8 mouse cellular contexts compared by ENCODE assay signal in genomic region chr11:121229018-121229439, GRCm38 (mm10). TPM values are rescaled to one million over a fixed set of nuclear protein-coding genes. Genes with fewer than 3 reads are reported as not detected.
DNase-seq lines count a peak whose midpoint lies in the region; ATAC-seq and TF ChIP-seq lines count a peak whose summit lies in the region.

Cybc1 (minus strand) TSS chr11:121229322.

- H3K27me3 ChIP-seq in embryonic facial prominence, embryonic 14.5 days (replicated peaks; ENCODE audit: control insufficient read depth, insufficient read depth, low read length) = no peaks in the 10 kb centered on the region
- H3K27me3 ChIP-seq in heart, adult 2 months (ENCODE audit: control insufficient read depth, insufficient read depth, low read length) = no peaks in the 10 kb centered on the region
- H3K27me3 ChIP-seq in limb, embryonic 13.5 days = no peaks in the 10 kb centered on the region
- H3K27me3 ChIP-seq in midbrain, embryonic 15.5 days (replicated peaks) = no peaks in the 10 kb centered on the region
- H3K27me3 ChIP-seq in spleen, adult 2 months (ENCODE audit: control insufficient read depth, insufficient read depth, low read length) = no peaks in the 10 kb centered on the region

- peak; percentile 74 for TF ChIP-seq POLR2A in heart, adult 2 months (IDR thresholded peaks at IDR 0.05; ENCODE audit: insufficient read depth, low read depth, low read length)
- TF ChIP-seq POLR2A in spleen, adult 2 months (IDR thresholded peaks at IDR 0.05; ENCODE audit: low read depth, low read length) = peak; percentile 48

- intact Hi-C loops in heart, adult 2 months (cut with DNase I) = no loop called here

- H3K9me3 ChIP-seq in embryonic facial prominence, embryonic 14.5 days (ENCODE audit: control insufficient read depth, low read length) = no peaks in the 10 kb centered on the region
- H3K9me3 ChIP-seq in limb, embryonic 13.5 days = no peaks in the 10 kb centered on the region
- H3K9me3 ChIP-seq in midbrain, embryonic 15.5 days = no peaks in the 10 kb centered on the region

- peak within 1 kb of the TSS; percentile 84 for H3K27ac ChIP-seq in embryonic facial prominence, embryonic 14.5 days (replicated peaks; ENCODE audit: low read depth, low read length)
- peak within 1 kb of the TSS; percentile 90 for H3K27ac ChIP-seq in heart, adult 2 months
- H3K27ac ChIP-seq in limb, embryonic 13.5 days = peak within 1 kb of the TSS; percentile 72; the same call in 1 of the 2 replicates
- peak within 1 kb of the TSS; percentile 72 for H3K27ac ChIP-seq in midbrain, embryonic 15.5 days
- H3K27ac ChIP-seq in spleen, adult 2 months (ENCODE audit: insufficient read depth, low read length) = peak within 1 kb of the TSS; percentile 98

- H3K4me2 ChIP-seq in embryonic facial prominence, embryonic 14.5 days (ENCODE audit: low read depth, low read length) = peak within 1 kb of the TSS; percentile 85
- H3K4me2 ChIP-seq in limb, embryonic 13.5 days (replicated peaks) = peak within 1 kb of the TSS; percentile 87
- peak within 1 kb of the TSS; percentile 84 for H3K4me2 ChIP-seq in midbrain, embryonic 15.5 days

- WGBS in embryonic facial prominence, embryonic 14.5 days = under 1% methylated on average over 23 of the region's 23 CpGs
- WGBS in heart, adult 2 months = under 1% methylated on average over 23 of the region's 23 CpGs
- WGBS in limb, embryonic 13.5 days = under 1% methylated on average over 23 of the region's 23 CpGs
- WGBS in midbrain, embryonic 15.5 days = under 1% methylated on average over 23 of the region's 23 CpGs
- WGBS in spleen, adult 2 months = under 1% methylated on average over 23 of the region's 23 CpGs

- H3K4me3 ChIP-seq in embryonic facial prominence, embryonic 14.5 days (ENCODE audit: low read depth, low read length) = peak within 1 kb of the TSS; percentile 78
- peak within 1 kb of the TSS; percentile 54 for H3K4me3 ChIP-seq in heart, adult 2 months
- H3K4me3 ChIP-seq in limb, embryonic 13.5 days = peak within 1 kb of the TSS; percentile 77
- peak within 1 kb of the TSS; percentile 68 for H3K4me3 ChIP-seq in midbrain, embryonic 15.5 days
- peak within 1 kb of the TSS; percentile 82 for H3K4me3 ChIP-seq in spleen, adult 2 months (ENCODE audit: extremely low read depth, insufficient read depth, insufficient read length)

- H3K79me2 ChIP-seq in heart, adult 2 months (replicated peaks; ENCODE audit: control insufficient read depth, insufficient read depth, low read length) = no peaks in the 10 kb centered on the region

- peak within 1 kb of the TSS; percentile 84 for H3K9ac ChIP-seq in embryonic facial prominence, embryonic 14.5 days (ENCODE audit: low read depth, low read length)
- H3K9ac ChIP-seq in heart, adult 2 months (ENCODE audit: low read depth, low read length) = peak within 1 kb of the TSS; percentile 85
- peak within 1 kb of the TSS; percentile 79 for H3K9ac ChIP-seq in limb, embryonic 13.5 days
- peak within 1 kb of the TSS; percentile 72 for H3K9ac ChIP-seq in midbrain, embryonic 15.5 days

- peak; percentile 67; the same call in 1 of the 2 replicates for TF ChIP-seq EP300 in heart, adult 2 months (IDR thresholded peaks at IDR 0.05; ENCODE audit: insufficient read depth, low read depth, low read length)

- peaks cover 35% of the 10 kb centered on the region for H3K36me3 ChIP-seq in embryonic facial prominence, embryonic 14.5 days (ENCODE audit: control insufficient read depth, insufficient read depth, low read length)
- no peaks in the 10 kb centered on the region for H3K36me3 ChIP-seq in heart, adult 2 months (ENCODE audit: control insufficient read depth, insufficient read depth, low read length)
- peaks cover 33% of the 10 kb centered on the region for H3K36me3 ChIP-seq in limb, embryonic 13.5 days
- 0 out of 2 replicates have a peak, but pooled peaks cover 7% of the 10 kb centered on the region for H3K36me3 ChIP-seq in midbrain, embryonic 15.5 days (replicated peaks)
- peaks cover 26% of the 10 kb centered on the region for H3K36me3 ChIP-seq in spleen, adult 2 months (ENCODE audit: control insufficient read depth, insufficient read depth, low read length)

- H3K4me1 ChIP-seq in embryonic facial prominence, embryonic 14.5 days (ENCODE audit: control insufficient read depth, insufficient read depth, low read length) = peaks cover 17% of the 10 kb centered on the region
- H3K4me1 ChIP-seq in heart, adult 2 months (ENCODE audit: control insufficient read depth, insufficient read depth, low read length) = peaks cover 3% of the 10 kb centered on the region
- peaks cover 10% of the 10 kb centered on the region for H3K4me1 ChIP-seq in limb, embryonic 13.5 days
- peaks cover 24% of the 10 kb centered on the region for H3K4me1 ChIP-seq in midbrain, embryonic 15.5 days
- peaks cover 6% of the 10 kb centered on the region for H3K4me1 ChIP-seq in spleen, adult 2 months (ENCODE audit: control insufficient read depth, insufficient read depth, insufficient read length)

- TF ChIP-seq CTCF in heart, adult 2 months (IDR thresholded peaks at IDR 0.05) = peak; percentile 53
- TF ChIP-seq CTCF in spleen, adult 2 months (IDR thresholded peaks at IDR 0.05; ENCODE audit: extremely low read depth, insufficient read depth, insufficient read length, insufficient replicate concordance) = no peak

- peak; percentile 92 for ATAC-seq in embryonic facial prominence, embryonic 14.5 days (ENCODE audit: low read depth)
- ATAC-seq in limb, embryonic 13.5 days (ENCODE audit: low FRiP score, low read depth) = peak; percentile 87
- peak; percentile 89 for ATAC-seq in midbrain, embryonic 15.5 days (replicated peaks)

- peak; percentile 96 for DNase-seq in A20 (ENCODE audit: low read depth, low spot score)
- DNase-seq in adrenal gland, postnatal 4 days (ENCODE audit: low spot score in 2 of 2) = peak; percentile 31 to 50
- peak; percentile 93 for DNase-seq in embryonic facial prominence, embryonic 14.5 days (ENCODE audit: low spot score)
- DNase-seq in heart, adult 2 months = peak; percentile 84 to 88
- peak; percentile 82 to 85 for DNase-seq in kidney, adult 8-10 months
- DNase-seq in spleen, adult 2 months (ENCODE audit: low read depth in 1 of 2, low spot score in 2 of 2) = peak; percentile 83 to 86

RNA-seq across cellular contexts. Expression of gene Cybc1, which starts in this region (rescaled TPM):
- 10 to 100 TPM; 27.6 to 28.3 TPM for total RNA-seq in adrenal gland, postnatal 4 days (2021)
- 40.0 and 42.3 TPM in 2 replicates for polyA plus RNA-seq in embryonic facial prominence, embryonic 14.5 days (2014; fragmentation: Nextera tagmentation; extraction: Ambion mirVana)
- 1 to 10 TPM; 7.6 TPM for total RNA-seq in heart, adult 2 months (2021)
- 10.4 and 15.2 TPM in 2 replicates for polyA plus RNA-seq in heart, adult 2 months (2012; rRNA removed)
- 40.2 and 41.5 TPM in 2 replicates for polyA plus RNA-seq in limb, embryonic 13.5 days (2015; fragmentation: Nextera tagmentation; extraction: Ambion mirVana)
- 38.4 and 41.4 TPM in 2 replicates for polyA plus RNA-seq in midbrain, embryonic 15.5 days (2015; fragmentation: Nextera tagmentation; extraction: Ambion mirVana)
- polyA plus RNA-seq in spleen, adult 2 months (2012; rRNA removed) = 63.3 and 67.2 TPM in 2 replicates

Comparison
In these comparisons a context has a peak if more than half of its experiments do, and no peak if none do; other contexts are left out.
1. Peak in every context shown above with its lines: DNase-seq, ATAC-seq, H3K4me3 ChIP-seq and H3K27ac ChIP-seq.
2. DNase-seq: peak in every context shown above with its lines; median percentile 96 in A20; 93 in embryonic facial prominence, embryonic 14.5 days; 86 in heart, adult 2 months; 84 in spleen, adult 2 months; 84 in kidney, adult 8-10 months; 40 in adrenal gland, postnatal 4 days.